Mouse (Mus musculus): ENCODE measurements around the gene BC017158.
A peak's percentile ranks its signal among the peaks of the same experiment; 100 is the strongest.
"Not testable (repeated sequence)": the region's sequence is repeated elsewhere in the genome, so short reads cannot be mapped to it uniquely, and the experiment has no call there.

BC017158 gene

DNA sequence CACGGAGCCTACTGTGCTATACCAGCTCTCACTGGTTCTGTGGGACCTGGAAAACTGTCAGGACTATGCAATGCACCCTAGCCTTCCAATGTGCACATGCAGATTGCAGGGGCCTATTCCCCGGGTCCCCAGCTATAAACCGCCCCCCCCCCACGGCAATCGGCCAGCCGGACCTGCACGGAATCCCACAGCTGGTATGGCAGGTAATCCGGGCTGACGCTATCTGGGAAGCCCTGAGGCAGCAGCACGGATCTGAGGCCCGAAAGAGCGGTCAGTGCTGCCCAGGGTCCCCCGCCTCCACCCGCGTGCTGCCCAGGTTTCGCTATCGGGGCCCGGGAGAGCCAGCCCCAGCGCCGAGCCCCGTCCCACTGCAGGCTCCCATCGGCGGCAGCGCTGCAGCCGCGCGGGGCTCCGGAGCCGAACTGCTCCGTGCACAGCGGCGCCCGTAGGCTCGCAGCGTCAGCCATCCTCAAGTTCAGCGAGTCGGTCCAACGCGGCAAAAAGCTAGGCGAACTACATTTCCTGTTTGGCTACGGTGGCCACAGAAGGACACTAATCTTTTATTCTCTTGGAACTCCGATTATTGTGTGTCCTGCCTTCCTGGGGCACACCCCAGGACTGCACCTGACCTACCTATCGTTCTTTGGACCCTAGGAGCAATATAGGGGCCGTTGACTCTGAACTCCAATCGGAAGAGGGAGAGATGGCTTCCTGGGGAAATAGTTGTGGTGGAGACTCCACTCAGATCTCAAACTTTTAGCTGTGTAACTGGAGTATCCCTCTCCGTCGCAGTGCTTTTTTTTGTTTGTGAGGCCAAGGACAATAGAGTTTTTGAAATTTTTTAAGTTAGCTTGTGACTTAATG, at the start of gene BC017158:
BC017158 (minus strand) TSS at position 554 of the 864 bp plus-strand sequence.
- peak; percentile 82 for DNase-seq

- DNase-seq: no peak
Measured at GRCm38 (mm10) chr7:128346991-128347390, 49.0 kb upstream of the BC017158 start.

- no peak for DNase-seq
Measured at GRCm38 (mm10) chr7:128346522-128346921, 48.6 kb upstream of the BC017158 start.

- no peak for DNase-seq
Measured at GRCm38 (mm10) chr7:128345691-128346090, 47.7 kb upstream of the BC017158 start.

DNA sequence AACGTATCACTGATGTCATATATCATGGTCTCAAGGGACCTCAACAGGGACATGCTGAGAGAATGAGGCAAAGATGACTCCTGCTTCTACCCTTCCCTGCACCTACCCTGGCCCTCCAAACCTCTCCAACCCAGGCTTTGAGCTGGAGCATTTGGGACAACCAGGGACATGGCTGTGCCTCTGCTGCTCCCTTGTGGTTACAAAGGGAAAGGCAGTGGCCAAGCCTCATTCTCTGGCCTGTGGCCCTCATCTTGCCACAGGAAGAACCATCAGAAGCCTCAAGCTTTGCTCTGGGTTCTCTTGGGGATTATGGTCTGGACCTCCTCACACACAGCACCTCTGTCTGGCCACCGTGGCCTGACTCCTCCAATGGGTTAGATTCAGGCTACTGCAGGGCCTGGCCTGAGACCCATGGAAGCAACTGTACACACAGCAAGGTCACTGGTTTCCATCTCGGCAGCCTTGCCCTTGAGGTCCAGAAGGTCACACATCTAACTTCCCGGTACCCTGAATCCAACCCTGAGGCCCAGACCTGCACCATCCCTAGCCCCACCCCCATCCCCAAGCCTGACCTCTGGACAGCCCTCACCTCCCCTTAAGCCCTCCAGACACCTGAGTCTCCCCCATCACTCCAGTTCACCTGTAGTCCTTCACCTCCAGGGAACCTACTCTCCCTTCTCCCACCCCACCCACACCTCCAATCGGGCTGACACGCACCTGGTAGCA, 47.1 kb upstream of the BC017158 start:
- peak; percentile 91 for DNase-seq

- peak; percentile 43 for DNase-seq
Measured at GRCm38 (mm10) chr7:128344488-128344887, 46.5 kb upstream of the BC017158 start.

DNA sequence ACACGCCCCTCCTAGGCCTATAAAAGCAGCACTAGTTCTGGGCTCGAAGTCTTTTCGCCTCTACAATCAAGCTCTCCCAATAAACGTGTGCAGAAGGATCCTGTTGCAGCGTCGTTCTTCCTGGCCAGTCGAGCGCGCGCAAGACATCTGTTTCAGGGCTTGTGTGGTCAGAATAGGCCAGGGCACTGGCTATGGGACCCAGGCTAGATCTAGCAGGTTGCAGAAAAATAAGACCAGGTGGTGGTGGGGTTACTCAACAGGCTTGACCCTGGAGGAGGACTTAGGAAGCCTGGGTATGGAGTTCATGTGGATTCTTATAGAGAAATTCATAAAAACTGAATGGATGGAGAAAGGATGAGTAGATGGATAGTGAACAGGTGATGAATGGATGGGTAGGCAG, 44.7 kb upstream of the BC017158 start:
- not testable (repeated sequence) for DNase-seq

- DNase-seq: not testable (repeated sequence)
Measured at GRCm38 (mm10) chr7:128340321-128340720, 42.4 kb upstream of the BC017158 start.

GRCm38 (mm10) chr7:128332896-128333295, 34.9 kb upstream of the BC017158 start:
- peak; percentile 38 for DNase-seq

- no peak for DNase-seq
Measured at GRCm38 (mm10) chr7:128330981-128331380, 33.0 kb upstream of the BC017158 start.

- DNase-seq: no peak
Measured at GRCm38 (mm10) chr7:128324977-128325376, 27.0 kb upstream of the BC017158 start.

DNA sequence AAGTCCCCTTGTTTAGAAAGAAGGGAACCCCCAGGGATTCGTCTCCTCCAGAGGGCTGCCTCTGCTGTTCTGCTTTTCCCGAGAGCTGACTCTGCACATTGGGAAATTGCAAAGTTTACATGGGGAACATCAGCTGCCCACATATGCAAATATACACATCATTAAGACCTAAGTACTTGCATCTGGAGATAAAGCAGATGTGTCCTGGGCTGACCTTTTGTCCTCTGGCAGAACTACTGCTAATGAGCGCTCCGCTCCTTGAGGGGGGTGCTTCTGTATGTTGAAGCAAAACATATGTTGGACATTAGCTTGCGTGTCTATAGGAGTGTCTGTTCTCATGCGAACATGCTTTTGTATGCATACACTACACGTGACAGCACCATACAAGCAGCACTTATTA, 23.3 kb upstream of the BC017158 start:
- peak; percentile 73 for DNase-seq

DNA sequence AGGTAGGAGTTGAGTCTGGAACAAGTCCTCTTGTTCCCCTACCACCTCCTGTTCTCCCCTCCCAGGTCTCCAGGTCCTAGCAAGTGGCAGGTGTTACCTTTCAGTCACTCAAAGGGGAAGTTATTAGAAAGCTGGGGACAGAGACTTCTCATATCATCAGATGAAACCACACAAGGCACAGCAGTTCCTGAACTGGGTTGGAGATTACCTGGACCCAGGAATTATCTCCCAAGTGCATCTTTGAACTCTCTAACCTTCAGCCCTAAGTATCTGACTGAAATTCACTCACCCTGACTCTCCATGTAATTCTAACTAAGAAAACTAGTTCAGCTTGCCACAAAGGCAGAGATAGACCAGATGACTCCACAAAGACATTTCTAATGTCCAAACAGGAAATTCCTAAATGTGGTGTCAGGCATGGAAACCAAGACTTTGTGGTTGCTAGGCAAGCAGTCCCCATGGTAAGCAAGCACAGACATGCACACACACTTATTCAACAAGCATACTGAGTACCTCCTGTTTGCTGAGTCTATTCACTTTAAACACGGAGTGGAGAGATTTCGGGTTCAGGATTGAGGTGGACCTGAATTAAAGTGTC, 22.3 kb upstream of the BC017158 start:
- DNase-seq: peak; percentile 63

DNA sequence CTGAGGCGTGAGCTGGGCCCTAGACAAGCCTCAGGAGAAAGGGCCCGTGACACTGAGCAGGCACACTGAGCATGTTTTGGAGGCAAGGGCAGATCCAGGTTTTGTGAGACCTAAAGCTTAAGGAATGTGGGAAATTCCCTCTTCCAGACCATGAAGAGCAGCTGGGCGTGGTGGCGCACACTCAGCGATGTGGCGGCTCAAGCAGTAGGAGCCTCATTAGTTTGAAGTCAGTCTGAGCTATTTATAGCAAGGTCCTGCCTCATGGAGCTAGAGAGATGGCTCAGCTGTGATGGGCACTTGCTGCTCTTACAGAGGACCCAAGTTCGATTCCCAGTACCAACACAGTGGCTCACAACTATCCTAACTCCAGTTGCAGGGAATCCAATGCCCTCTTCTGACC, 21.2 kb upstream of the BC017158 start:
- peak; percentile 38 for DNase-seq

GRCm38 (mm10) chr7:128317011-128317410, 19.0 kb upstream of the BC017158 start:
- no peak for DNase-seq

DNA sequence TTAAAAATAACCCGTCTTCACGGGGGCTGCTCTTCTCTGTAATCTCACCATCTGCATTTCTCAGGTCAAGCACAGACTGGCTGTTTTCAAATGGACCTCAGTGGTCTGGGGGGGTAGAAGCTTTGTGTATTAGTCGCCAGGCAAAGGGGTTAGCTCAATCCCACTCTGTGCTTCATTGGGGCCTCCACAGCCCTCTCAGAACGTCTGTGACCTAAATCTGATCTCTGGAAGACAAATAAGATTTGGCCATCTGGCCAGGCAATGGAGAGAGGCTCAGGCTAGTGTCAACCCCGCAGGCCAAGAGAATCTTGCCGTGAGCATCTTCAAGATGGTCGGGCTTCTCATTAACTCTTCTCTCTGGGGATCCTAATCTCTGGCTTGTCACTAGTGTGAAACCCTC, 16.5 kb upstream of the BC017158 start:
- no peak for DNase-seq

DNA sequence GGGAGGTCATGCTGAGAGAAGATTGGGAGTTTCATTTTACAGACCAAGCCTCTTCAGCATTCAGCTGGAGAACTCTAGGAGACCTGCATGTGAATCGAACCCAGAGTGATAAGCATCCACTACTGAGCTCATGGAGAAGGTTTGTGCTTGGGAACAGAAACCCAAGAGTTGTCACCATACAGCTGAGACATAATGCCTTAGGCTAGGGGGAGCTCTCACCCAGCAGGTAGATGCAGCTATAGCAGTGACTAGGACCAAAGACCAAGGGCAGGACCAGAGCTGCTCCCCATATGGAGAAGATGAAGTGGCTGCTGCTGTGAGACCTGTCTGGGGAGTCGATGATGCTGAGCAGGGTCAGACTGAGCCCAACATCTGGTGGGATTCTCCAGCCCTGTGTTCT, 15.6 kb upstream of the BC017158 start:
- no peak for DNase-seq

GRCm38 (mm10) chr7:128312375-128313059, 14.5 kb upstream of the BC017158 start:
- DNase-seq: no peak

DNA sequence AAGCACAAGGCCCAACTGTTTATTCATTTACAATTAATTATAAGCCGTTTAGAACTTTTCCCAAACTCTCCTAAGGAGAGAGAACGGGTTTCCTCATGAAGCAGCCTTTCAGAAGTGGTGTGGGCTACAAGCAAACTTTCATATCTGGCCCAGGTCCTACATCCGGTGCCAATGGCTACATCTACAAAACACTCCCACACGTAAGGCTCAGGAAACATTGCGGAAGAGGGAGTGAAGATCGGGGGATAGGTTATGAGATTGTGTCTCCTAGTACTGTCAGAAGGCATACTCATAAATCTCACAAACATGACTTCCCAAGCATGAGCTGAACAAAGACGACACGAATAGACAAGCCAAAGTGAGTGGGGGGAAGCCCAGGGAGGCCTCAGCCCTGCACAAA, 13.8 kb upstream of the BC017158 start:
- no peak for DNase-seq

DNA sequence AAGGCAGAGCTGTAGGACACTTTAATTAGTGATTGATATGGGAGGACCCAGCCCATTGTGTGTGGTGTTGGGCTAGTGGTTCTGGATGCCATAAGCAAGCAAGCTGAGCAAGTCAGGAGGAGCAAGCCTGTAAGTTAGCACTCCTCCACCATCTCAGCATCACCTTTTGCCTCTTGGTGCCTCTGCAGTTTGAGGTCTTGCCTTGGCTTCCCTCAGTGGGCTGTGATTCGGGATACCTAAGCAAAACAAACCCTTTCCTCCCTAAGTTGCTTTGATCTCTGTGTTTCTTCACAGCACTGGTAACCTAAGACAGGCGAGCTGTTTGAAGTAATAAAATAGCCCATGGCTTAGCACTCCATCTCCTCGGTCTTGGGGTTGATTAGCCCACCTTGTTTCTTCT, 13.3 kb upstream of the BC017158 start:
- no peak for DNase-seq

DNA sequence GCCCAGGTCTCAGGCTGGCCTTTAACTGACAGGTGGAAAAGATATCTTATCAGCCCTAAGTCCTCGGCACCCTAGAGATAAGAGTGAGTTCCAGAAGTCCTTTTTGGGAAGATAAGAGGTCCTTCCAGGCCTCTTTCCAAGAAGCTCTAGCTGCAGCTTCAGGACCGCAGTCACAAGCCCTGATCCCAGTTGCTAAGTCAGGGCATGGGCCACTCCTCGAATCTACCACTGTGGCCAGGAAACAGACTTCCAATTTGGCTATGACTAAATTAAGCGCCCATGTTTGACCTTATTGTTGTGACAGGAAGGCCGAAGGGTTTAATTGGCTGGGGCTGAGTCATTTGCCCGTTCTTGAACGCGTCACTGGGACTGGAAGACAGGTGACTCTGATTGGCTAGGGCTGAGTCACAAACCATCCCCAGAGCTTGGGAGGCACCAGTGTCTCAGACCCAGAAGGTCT, 12.3 kb upstream of the BC017158 start:
- no peak for DNase-seq

DNA sequence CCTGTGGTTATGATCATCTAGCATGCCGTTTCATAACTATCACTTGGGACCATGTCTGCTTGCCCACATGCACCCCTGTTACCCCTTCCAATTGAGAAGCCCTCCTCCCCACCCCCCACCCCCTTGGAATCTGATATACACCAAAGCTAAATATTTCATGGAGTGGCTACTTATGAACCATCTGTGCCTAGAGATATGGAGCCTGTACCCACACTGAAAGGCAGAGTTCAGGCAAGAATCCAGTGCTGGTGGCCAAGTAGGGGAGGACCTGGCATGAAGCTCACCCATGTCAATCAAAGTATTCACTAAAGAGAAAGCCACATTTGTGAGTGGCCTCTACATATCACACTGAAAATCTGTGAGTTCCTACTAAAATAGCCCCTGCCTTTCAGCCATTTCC, 11.8 kb upstream of the BC017158 start:
- DNase-seq: no peak

GRCm38 (mm10) chr7:128309216-128309615, 11.2 kb upstream of the BC017158 start:
- no peak for DNase-seq

All from lung, postnatal 10 days (tissue).